Mouse (Mus musculus): ENCODE data around the gene Zbtb42. TPM values are rescaled to one million over a fixed set of nuclear protein-coding genes. Genes with fewer than 3 reads are reported as not detected.

The Zbtb42 gene
- total and polyA plus RNA-seq, 3 experiments, result 7.6 to 11.4 TPM; not detected in 1

- TF ChIP-seq TAL1 (IDR thresholded peaks at IDR 0.05; ENCODE audit: low read length) (no peak), HCFC1 (IDR thresholded peaks at IDR 0.05; ENCODE audit: low read depth, low read length) (peak; percentile 9), ZNF384 (IDR thresholded peaks at IDR 0.05; ENCODE audit: low read depth, low read length) (no peak), TBP (IDR thresholded peaks at IDR 0.05; ENCODE audit: low read depth, low read length) (no peak), EP300 (IDR thresholded peaks at IDR 0.05; ENCODE audit: low read depth in 1 of 2, low read length in 2 of 2) (peak; percentile 12 to 23; a peak in 2 of 4 replicates), NRF1 (IDR thresholded peaks at IDR 0.05; ENCODE audit: insufficient read depth, low read depth, low read length, poor library complexity, severe bottlenecking) (no peak), USF2 (IDR thresholded peaks at IDR 0.05; ENCODE audit: borderline replicate concordance in 1 of 2, insufficient read depth in 1 of 2, low read depth in 1 of 2, low read length in 2 of 2) (no peak), RAD21 (IDR thresholded peaks at IDR 0.05; ENCODE audit: low read depth, low read length) (no peak), GATA1 (IDR thresholded peaks at IDR 0.05; ENCODE audit: low read depth, low read length) (peak; percentile 62), ETS1 (IDR thresholded peaks at IDR 0.05; ENCODE audit: low read depth, low read length) (peak; percentile 76), MAZ (IDR thresholded peaks at IDR 0.05; ENCODE audit: low read depth, low read length) (peak; percentile 49)
These were observed 5.7 kb upstream of the Zbtb42 start (continued) for GRCm38 (mm10) chr12:112672744-112673575.

- H3K4me3 ChIP-seq (ENCODE audit: control insufficient read depth in 1 of 2, insufficient read depth in 1 of 2, low read depth in 2 of 2, low read length in 2 of 2), result peak overlapping the region; percentile 84 to 92
- peaks cover 17 to 20% of the 10 kb centered on the region in 2 experiments for H3K36me3 ChIP-seq (ENCODE audit: control insufficient read depth in 1 of 2, insufficient read depth in 2 of 2, low read length in 2 of 2)
- peak overlapping the region; percentile 86 for H3K9ac ChIP-seq (ENCODE audit: control insufficient read depth, low read depth, low read length, poor library complexity, severe bottlenecking)
- peak overlapping the region; percentile 59 for H3K27ac ChIP-seq (ENCODE audit: control insufficient read depth, low read depth, low read length)
- H3K79me2 ChIP-seq (ENCODE audit: control insufficient read depth, insufficient read depth, low read length, poor library complexity), result peaks cover 59% of the 10 kb centered on the region
- no peak for TF ChIP-seq EP300 (IDR thresholded peaks at IDR 0.05; ENCODE audit: low read depth in 1 of 2, low read length in 2 of 2)
- TF ChIP-seq UBTF (IDR thresholded peaks at IDR 0.05; ENCODE audit: borderline replicate concordance, insufficient read depth, low read depth, low read length), result peak; percentile 77; the same call in 1 of the 2 replicates
- TF ChIP-seq MAZ (IDR thresholded peaks at IDR 0.05; ENCODE audit: low read depth, low read length), result peak; percentile 7; the same call in 1 of the 2 replicates
- peak; percentile 32; the same call in 1 of the 2 replicates for TF ChIP-seq NRF1 (IDR thresholded peaks at IDR 0.05; ENCODE audit: insufficient read depth, low read depth, low read length, poor library complexity, severe bottlenecking)
- DNase-seq (ENCODE audit: low read depth, low spot score), result peak; percentile 78
- H3K4me1 ChIP-seq (ENCODE audit: control insufficient read depth in 1 of 2, insufficient read depth in 2 of 2, low read length in 2 of 2), result peaks cover 8 to 46% of the 10 kb centered on the region in 2 experiments
- H3K27me3 ChIP-seq (ENCODE audit: control insufficient read depth in 1 of 2, insufficient read depth in 2 of 2, low read length in 2 of 2), result no peaks in the 10 kb centered on the region
- H3K9me3 ChIP-seq (replicated peaks; ENCODE audit: insufficient read depth, low read length), result no peaks in the 10 kb centered on the region
These were observed 5.0 kb upstream of the Zbtb42 start for GRCm38 (mm10) chr12:112673576-112674091.
